Mouse (Mus musculus): Measurements from ENCODE around the gene Ier5l. TPM values are rescaled to one million over a fixed set of nuclear protein-coding genes. Genes with fewer than 3 reads are reported as not detected.
A peak's percentile ranks its signal among the peaks of the same experiment; 100 is the strongest.

Gene Ier5l
- total RNA-seq, 2 experiments from 2014 or later = 15.2 to 18.0 TPM

DNA sequence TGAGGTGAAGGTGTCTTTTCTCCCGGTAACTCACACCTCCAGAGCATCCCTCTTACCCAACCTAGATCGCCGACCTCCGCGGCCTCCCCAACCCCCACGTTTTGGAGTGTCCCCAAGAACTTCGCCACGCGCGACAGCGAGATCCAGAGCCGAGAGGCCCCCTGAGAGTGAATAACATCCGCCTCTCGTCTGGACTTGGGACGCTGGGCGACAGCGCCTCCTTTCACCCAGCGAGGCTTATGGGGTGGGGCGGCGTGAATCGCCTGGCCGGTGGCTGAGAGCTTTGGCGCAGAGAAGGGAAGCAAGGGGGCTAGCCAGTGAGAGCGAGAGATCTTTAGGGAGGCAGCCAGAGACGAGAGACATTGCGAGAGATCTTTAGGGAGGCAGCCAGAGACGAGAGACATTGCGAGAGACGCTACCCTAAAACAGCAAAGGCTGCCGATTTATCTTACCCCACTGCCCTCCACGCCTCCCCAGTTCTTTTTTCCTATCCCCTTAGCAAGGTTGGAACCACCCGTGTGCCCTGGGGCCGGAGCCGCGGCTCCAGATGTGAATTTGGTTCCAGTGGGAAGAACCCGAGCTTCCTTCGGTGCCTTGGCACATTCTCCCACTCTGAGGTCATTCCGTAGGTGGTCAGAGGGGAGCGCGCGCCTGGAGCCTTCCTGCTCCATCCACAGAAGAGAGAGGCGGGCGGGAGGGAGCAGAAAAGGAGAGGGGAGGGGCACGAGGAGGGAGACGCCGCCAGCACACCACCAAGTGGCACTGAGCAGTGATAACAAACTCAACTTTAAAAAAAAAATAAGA, 3.7 kb downstream of the Ier5l start:
- DNase-seq (ENCODE audit: low spot score in 2 of 2) = peak in 1 of 2 experiments; percentile 57

DNA sequence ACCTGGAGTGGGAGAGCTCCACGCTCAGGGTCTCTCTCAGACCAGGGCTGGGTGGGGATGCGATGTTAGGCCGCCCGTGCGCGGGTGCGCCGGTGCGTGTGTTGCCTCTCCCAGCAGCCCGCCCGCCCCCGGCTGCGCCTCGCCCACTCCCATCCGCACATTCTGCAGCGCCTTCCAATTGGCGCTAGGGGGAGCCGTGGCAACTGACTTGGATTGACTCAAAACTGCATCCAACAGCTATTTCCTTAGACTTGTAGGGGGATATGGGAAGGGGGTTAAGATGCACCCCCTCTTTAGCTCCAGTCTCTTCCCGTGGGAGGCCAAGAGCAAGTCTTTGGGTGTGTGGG, 4.2 kb downstream of the Ier5l start:
- DNase-seq (ENCODE audit: low spot score in 2 of 2) = peak; percentile 74 to 91

DNA sequence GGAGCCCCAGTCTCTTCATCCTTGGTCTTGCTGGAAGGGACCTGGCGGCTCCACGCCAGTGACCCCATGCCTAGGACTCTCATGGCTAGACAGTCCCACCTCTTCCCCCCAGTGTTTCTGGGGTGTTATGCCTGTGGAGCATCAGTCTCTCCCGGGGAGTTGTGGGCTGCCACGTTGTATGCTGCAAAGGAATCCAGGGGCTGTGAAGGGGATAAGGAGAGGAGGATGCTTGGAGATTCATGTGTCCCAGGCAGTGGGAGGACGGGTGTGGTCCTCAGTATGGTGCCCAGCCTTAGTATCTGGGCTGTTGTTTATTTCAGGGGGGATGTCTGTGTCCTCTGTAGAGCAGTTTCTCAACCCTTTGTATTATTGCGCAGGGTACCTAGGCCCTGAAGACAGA, 5.0 kb downstream of the Ier5l start:
- no peak for DNase-seq (ENCODE audit: low spot score in 2 of 2)

DNA sequence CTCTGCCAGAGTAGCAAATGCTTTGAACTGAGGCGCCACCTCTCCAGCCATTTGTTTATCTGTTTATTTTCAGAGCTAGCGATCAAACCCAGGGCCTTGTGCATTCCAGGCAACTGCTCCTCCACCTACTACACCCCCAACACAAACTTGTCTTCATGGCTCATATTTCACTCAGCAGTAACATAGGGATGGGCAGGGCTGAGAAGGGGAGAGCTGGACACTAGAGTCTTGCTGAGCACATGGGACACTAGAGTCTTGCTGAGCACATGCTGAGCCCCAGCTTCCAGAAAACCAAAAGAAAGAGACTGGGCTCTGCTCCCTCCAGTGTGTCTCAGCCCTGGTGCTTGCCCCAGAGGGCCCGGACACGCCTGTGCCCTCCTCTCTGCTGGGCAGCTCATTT, 7.2 kb downstream of the Ier5l start:
- no peak for DNase-seq (ENCODE audit: low spot score in 2 of 2)

DNA sequence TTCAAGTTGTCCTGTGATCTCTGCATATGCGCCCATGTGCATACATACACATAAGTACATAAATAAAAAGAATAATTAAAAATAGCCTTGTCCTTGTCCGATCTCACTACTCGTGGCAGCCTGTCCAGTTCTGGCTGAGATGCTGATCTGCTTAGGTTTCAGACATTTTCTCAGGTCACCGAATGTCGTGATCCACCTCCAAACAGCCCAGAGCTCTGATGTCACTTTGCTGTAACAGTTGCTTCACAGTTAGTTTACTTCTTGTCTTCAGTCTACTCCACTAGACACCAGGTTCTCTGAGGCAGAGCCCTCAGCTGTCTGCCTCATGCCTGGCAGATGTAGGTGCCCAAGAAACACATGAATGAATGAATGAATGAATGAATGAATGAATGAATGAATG, 9.6 kb downstream of the Ier5l start:
- no peak for DNase-seq (ENCODE audit: low spot score in 2 of 2)

DNA sequence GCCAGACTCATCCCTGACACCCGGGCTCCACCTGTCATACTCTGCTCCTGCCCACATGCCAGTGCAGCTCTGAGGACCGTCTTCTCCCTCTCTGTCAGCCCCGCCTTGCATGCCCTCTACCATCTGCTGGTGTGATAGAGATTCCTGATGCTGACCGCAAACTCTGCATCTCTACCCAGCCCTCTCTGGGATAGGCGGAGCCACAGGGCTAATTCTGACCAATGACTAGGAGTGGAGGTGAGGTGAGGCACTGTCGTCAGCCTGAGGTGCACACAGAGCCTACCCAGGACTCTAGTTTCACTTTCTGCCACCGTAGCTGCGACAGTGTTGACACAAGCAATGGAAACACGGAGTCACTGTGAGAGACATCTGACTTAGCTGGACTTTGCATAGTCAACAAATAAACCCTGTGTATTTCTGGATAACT, 10.1 kb downstream of the Ier5l start:
- peak in 1 of 2 experiments; percentile 57 for DNase-seq (ENCODE audit: low spot score in 2 of 2)

DNA sequence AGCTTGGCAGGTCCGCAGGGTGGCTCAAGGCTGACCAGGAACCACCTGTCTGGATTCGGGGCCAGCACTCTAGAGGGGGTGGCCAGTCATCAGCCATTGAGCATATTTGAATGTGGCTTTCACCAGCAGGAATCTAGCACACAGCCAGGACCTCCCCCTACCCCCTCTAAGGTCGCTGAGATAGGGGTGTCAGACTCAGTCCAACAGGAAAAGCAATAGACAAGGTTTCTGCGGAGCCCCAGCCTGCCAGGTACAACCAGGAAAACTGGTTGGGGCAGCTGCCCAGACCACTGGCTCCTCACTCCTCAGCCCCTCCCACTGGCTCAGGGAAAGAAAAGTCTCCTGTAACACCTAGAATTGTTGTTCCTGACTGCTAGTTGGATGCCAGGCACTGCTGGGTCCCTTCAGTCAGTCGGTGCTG, 10.7 kb downstream of the Ier5l start:
- no peak for DNase-seq (ENCODE audit: low spot score in 2 of 2)

DNA sequence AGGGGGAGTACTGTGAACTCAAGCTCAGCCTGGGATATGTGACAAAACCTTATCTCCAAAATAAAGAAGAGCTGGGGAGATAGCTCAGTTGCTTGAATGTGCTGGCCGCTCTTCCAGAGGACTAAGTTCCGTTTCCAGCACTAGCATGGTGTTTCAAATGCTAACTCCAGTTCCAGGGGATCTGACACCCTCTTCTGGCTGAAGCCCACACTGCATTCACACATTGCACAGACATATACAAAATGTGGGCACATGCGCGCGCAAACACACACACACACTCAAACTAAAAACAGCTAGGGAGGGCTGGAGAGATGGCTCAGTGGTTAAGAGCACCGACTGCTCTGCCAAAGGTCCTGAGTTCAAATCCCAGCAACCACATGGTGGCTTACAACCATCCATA, 14.8 kb downstream of the Ier5l start:
- DNase-seq (ENCODE audit: low spot score in 2 of 2) = no peak

DNA sequence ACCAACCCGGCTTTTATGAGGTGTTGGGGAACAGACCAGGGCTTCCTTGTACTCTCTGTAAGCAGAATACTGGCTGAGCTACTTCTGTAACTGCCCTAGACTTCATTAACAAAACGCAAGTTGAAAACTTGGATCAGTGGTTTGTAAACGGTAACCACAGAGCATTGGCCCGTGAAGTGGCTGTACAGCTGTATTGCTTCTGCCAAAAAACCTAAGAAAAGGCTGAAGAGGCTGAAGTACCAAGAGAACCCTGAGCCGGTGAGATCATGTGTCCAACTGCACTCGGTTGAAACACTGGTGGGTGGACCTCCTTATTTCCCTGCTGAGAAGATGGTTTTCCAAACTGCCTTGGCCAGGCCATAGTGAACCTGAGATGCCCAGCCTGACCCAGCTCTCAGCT, 15.7 kb downstream of the Ier5l start:
- DNase-seq (ENCODE audit: low spot score in 2 of 2) = no peak

DNA sequence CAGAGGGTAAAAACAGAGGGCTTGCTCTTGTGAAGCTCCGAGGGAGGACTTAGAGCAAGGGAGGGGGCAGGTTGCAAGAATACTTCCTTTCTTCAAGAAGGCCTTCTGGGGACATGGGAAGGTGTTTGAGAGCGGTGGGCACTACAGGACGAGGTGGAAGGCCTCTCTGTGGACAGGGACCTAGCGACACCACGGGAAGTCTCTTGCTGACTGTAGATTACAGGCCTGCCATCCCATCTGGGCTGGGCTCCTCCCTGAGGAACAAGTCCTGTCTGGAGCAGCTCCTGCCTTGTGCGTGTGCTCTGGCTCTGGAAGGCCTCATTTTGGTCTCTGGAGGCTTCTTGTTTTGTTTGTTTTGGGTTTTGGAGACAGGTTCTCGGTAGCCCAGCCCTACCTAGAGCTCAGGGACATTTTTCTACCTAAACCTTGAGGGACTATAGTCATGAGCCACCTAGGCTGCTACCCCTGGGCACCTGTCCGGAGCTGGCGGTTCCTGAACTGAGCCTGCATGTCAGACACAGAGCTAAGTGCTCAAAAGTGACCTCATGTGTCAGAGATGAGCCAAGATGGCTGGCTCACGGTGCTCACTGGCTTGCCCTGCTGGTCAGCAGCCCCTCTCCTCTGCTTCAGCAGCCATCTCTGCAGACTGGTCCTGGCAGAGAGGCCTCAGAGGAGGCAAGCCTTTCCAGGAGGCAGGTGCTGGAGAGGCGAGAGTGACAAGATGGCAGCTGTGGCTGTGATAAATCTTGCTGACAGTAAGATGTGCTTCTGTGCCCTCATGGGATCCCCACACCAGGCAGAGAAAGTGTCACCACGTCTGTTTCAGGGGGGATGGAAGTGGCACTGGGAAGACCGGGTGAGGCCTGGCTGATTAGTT, 17.7 kb downstream of the Ier5l start:
- DNase-seq (ENCODE audit: low spot score in 2 of 2) = no peak

DNA sequence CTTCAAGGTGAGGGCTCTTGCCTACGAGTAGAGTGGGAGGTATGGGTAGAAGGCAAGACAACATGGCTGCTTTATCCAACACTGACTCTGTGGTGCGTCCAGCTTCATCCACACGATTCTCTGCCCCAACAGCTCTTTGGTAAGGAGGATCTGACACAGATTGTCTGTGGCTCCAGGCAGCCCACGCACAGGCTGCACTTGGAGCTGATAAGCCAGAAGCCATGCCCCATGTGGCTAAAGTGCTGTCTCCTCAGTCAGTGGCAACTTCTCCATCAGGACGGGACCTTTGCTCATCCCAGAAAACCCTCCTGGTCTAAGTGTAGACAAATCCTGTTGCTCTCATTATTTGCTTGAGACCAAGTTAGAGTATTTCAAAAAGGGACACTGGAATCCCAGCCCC, 19.4 kb downstream of the Ier5l start:
- DNase-seq (ENCODE audit: low spot score in 2 of 2) = no peak

DNA sequence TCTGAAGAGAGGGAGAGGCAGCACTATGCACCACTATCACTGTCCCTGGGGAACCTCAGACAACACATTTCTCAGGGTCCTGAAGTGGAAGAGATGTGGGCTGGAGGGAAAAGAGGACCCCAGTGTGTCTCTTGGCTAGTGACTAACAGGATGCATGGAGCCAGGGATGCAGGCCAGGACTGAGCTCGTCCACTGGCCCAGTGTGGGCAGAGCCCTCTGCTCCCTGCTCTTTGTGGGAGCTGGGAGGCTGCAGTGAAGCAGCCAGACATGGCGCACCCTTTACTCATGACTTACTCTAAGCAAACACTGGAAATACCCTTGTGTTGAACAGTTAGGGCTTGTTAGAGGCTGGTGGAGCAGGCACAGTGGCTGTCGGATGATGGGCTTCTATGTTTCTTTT, 20.4 kb downstream of the Ier5l start:
- DNase-seq (ENCODE audit: low spot score in 2 of 2) = no peak

DNA sequence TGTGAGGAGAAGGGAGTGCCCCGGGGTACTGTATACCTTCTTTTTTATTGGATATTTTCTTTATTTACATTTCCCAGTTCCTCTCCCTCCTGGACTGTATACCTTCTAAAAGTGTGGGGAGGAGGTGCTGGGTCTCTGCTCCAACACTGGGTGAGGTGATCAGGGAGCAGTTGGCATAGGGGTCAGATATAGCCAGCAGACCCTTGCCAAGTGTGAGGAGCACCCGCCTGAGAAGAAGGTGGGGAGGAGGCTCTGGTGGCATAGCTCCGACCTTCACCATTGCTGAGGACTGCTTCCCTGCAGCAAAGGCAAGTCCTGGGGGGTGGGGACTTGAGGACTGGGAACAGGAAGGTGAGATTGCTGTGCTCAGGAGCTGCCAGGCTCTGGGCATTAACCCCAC, 22.5 kb downstream of the Ier5l start:
- DNase-seq (ENCODE audit: low spot score in 2 of 2) = no peak

DNA sequence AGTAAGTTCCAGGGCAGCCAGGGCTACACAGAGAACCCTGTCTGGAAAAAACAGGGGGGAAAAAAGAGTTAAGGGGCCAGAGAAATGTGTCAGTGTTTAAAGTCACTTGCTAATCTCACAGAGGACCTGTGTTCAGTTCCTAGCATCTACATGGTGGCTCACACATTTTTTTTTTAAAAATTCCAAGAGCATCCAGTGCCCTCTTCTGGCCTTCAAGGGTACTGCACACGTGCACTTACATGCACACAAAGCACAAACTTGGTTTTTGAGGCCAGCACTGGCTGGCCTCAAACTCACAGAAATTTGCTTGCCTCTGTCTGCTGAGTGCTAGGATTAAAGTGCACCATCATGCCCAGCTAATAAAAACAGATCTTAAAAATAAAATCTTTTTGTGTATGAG, 23.5 kb downstream of the Ier5l start:
- DNase-seq (ENCODE audit: low spot score in 2 of 2) = no peak

DNA sequence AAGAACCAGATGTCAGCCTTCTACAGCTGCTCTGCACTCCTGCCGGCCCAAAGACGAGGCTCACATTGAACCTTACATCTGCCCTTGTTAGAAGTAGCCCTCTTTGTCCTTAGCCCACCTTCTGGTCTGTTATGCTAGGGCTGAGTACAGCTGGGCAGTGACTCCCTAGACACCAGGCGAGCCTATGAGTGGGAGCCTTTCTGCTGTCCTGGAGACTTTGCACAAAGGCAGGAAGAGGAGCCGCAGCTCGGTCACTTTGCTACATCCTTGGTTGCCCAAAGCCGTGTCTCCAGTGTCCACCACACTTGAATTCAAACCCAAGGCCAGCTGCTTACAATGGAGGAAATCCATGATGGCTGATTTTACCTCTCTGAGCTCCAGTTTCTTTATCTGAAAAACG, 25.6 kb downstream of the Ier5l start:
- no peak for DNase-seq (ENCODE audit: low spot score in 2 of 2)

DNA sequence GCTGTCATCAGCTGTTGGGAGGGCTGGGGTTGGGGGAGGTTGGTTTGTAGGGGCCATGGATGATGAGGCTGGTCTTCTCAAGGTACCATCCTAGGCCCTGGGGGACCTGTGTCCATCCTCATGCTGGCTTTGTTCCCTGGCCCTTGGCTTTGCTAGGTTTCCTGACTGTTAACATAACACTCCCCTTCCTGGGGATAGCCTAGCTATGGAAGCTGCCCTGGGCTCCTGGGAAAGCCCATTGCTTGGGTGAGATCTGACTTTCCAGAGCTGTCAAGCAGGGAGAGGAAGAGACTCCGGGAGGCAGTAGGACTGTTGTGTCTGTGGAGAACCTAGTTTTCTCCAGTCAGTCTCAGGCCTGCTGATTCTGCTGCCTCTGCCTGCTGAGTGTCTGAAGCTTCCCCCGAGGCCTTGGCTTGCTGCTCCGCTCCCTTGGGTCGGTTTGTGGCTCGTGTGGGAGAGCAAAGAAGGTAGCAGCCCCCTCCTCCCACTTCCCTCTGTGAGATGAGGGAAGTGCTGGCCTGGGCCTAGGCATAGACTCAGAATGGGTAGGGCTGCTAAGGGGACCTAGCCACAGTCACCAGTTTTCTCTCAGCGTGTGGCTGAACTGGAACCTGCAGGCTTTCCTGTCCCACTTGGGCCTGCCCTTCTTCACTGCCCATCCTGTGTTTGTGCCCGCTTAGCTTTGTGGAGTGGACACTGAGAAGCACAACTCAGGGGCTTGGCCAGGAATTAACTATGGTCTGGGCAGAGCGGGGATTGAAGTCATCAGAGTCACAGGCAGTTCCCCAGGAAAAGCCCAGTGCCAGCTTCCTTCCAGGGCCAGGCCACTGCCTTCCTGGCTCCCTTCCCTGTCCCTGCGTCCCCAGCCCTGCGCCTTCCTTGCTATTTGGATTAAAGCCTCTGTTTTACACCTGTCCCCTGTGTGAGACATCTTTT, 26.9 kb downstream of the Ier5l start:
- DNase-seq (ENCODE audit: low spot score in 2 of 2) = no peak

DNA sequence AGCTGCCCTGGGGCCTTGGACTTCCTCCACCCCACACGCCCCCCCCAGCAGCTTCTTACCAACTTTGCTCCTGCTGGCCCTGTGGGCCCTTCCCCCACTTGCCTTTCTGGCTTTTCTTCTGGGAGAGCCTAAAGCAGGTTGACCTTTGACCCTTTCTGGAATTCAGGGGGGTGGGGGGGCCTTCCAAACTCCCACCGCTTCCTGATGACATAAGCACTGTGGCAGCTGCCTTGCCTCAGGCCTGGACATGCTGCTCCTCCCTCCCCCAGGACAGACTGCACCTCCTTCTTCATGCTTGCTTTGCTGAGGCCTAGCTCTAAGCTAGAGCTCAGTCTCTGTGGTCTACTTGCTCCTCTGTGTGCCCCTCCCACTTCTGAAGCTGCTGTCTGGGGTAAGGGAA, 28.7 kb downstream of the Ier5l start:
- DNase-seq (ENCODE audit: low spot score in 2 of 2) = no peak

DNA sequence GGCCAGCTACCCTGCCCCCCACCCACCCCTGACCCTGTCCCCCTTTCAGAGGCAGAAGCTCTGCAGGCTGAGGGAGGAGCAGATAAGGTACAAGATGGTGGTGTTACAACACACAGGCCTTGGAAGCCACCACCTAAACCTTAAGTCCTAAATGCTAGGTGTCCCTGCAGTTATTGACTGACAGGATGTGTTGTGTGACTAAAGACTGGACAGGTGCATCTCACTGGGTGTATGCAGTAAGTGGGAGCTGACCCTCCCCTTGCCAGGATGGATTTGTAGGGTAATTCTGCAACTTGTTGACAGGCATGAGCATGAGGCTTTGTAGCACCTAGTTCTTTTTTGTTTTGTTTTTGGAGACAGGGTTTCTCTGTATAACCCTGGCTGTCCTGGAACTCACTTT, 29.6 kb downstream of the Ier5l start:
- no peak for DNase-seq (ENCODE audit: low spot score in 2 of 2)

DNA sequence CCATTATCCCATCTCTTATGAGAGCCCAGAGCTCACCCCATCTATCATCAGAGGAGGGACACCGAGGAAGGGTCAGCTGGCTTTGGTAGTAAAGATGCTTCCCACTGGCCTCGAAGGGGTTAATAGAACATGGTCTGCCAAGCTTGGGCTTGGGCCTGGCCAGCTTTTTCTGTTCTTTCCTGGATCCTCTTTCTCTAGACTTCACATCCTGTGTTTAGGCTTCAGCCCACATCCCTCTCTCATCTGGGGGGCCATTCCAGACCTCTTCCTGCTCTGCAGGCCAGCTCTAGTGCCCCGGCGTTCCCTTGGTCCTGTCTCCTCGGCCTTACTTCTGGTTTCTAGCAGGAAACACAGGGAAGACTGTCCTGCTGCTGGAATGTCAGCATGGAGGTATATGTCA, 30.0 kb downstream of the Ier5l start:
- DNase-seq (ENCODE audit: low spot score in 2 of 2) = no peak

DNA sequence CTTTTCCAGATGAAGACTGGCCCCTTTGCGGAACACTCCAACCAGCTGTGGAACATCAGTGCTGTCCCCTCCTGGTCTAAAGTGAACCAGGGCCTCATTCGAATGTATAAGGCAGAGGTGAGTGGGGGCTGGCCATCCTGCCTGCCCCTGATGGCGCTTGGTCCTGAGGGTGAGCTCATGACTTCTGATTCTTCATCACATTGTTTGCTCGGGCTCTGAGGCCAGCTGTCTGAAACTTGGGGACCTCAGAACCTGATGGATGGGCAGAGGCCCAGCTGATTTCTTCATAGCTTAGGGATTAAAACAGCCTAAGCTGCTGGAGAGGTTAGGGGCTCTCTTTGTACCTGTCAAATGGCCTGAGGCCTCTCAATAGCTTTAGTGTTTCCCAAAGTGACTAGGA, 30.7 kb downstream of the Ier5l start:
- DNase-seq (ENCODE audit: low spot score in 2 of 2) = no peak

DNA sequence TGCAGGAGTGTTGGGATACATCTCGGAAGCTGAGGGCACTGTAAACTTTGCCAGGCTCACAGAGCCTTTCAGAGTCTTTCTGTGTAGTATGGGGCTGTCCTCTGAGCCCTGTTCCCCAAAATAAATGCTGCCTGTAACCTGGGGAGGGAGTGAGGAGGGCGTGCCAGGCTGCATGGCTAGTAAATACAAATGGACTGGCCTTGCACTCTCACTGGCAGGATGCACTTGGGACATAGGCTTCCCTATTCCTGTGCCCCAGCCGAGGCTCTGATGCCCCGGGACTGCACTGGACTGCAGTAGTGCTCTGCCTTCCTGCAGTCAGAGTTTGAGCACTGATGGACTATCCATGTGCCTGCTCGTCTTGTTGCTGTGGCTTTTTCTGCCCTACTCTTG, 31.5 kb downstream of the Ier5l start:
- no peak for DNase-seq (ENCODE audit: low spot score in 2 of 2)
